Mouse (Mus musculus): Measurements from ENCODE around the gene Pcdh7. TPM values are rescaled to one million over a fixed set of nuclear protein-coding genes. Genes with fewer than 3 reads are reported as not detected.

The Pcdh7 gene
- total RNA-seq, 2 experiments from 2014 or later: 25.3 to 26.9 TPM

DNA sequence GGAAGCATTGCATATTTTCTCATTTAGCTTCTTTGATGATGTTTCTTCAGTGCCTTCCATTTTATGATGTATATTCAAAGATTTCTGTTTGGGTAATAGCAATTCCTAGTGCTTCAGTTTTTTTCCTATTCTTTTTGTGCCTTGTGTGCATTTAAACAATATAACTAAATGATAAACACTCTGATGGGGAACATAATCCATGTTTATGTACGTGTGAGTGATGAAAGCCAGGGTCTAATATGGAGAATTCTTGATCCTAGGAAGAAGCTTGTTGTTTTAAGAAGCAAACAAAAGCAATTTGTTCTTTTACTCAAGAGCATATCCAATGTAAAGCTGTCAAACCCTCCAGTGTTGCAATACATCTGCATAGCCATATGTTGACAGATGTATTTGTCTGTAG is 153.0 kb downstream of the Pcdh7 start:
- no peak for DNase-seq (ENCODE audit: low spot score in 2 of 2)

DNA sequence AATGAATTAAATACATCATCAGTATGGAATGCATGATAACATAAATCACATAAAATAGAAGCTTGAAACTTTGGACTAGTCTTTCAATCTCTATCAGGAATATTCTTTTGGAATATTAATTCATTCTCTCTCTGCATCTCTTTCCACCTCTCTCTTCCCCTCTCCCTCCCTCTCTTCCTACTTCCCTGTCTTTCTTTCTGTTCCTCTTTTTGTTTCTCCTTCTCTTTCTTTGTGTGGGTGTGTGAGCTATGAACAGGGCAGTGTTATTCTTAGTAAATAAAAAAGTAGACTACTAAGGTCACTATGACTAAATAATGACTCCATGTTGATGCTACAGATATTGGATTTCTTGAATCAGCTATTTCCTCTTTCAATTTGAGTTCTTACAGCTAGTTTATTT is 167.2 kb downstream of the Pcdh7 start:
- no peak for DNase-seq (ENCODE audit: low spot score in 2 of 2)

DNA sequence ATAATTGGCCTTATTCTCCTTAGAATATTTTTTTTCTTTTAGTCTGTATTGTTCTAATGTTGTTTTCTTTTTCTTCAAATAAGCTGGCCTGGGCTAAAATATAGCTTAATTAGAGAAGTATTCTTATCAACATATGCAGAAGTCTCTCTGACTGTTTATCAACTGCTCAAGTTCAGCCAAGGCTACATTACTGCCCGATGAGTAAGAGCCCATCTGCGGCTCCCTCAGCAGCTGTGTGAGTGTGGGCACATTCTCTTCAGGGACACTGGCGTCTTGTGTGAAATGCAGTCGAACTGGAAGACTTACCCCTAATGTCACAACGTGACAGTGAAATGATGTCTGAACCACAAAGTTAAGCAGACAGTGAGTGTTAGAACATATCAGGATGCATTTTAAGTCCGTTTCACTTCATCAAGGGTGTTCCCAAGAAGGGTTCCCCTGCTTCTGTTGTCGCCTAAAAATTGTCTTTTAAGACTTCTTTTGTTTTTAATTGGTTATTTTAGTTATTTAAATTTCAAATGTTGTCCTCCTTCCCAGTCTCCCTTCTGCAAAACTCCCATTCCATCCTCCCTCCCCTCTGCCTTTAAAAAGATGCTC is 181.3 kb downstream of the Pcdh7 start:
- no peak for DNase-seq (ENCODE audit: low spot score in 2 of 2)

DNA sequence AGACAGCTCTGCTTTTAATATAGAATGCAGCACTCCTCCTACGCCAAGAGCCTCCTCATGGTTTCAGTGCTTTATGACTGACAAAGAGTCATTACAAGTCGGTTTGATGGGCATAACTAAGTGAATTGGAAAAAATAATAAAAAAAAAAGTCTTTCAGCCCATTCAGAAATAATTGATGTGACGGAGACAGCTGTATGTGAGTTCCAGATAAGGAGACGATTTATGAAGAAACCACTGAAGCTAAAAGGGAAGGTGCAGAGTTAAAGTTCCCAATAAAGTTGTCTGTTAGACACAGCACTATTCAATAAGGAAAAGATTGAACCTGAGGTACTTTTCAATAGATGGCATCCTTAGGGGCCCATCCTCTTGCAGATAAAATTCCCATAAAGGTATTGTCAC is 189.5 kb downstream of the Pcdh7 start:
- DNase-seq (ENCODE audit: low spot score in 2 of 2): no peak

DNA sequence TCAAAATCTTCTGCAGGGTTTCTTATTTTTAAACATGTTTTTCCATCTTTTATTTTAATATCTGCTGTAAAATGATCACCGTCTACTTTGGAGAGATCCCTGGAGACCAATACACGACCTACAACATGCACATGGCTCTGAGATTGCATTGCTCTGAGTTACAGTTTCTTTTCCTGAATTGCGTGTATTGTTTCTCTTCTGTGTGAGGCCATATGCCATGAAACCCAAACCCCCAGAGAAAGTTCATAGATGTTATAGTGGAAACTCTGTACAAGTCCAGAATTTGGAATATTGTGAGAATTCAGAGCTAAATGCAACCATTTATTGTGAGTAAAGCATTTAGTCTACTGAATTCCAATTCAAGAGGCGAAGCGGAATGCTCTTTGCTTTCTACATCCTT is 203.4 kb downstream of the Pcdh7 start:
- no peak for DNase-seq (ENCODE audit: low spot score in 2 of 2)

DNA sequence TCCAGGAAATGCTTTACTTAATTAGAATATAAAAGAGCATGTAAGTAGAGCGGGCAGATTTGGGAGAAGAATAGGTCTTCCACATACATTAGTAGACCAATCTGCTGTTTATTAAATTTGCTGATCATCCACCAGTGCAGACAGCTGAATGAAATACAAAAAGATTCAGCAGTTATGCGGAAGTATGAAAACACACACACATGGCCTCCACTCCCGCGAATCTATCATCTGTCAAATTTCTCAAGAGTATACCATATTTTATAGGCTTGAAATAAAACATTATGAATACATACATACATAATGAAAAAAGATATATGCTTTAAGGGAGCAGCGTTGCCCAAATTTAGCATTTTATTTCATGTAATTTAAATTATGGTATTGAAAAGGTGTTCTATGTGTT is 213.6 kb downstream of the Pcdh7 start:
- no peak for DNase-seq (ENCODE audit: low spot score in 2 of 2)

DNA sequence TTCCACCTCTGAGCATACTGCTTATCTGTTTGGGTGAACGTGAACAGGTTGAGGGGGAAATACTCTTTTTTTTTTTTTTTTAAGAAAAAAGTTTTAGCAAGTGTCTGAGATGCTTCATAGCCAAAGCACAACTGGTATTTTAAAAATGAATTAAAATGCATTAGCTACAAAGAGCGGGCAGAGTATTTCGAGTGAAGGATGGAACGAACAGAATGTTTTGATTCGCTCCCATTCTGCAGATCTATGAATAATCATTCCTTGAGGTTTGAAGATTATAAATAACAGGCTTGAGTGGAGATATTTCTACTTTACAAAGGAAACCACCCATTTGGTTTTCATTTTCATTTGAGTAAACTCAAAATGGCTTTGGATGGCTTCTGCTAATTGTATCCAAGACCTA is 214.0 kb downstream of the Pcdh7 start:
- no peak for DNase-seq (ENCODE audit: low spot score in 2 of 2)

DNA sequence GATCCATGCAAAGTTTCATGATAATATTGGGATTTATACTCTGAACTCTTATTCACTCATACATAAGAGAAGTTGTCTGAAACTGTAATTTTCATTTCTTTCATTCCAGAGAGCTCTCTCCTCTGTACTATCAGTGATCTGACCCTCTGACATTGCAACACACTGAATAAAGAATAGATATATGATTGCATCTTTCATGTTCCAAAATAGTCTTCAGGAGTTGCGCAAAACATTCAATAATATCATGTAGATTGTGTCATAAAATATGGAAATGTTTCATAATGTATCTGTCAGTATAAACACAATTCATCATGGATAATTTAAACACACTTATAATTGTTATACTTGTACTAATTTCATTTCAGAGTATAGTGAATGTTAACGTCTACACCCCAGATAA is 216.9 kb downstream of the Pcdh7 start:
- no peak for DNase-seq (ENCODE audit: low spot score in 2 of 2)

DNA sequence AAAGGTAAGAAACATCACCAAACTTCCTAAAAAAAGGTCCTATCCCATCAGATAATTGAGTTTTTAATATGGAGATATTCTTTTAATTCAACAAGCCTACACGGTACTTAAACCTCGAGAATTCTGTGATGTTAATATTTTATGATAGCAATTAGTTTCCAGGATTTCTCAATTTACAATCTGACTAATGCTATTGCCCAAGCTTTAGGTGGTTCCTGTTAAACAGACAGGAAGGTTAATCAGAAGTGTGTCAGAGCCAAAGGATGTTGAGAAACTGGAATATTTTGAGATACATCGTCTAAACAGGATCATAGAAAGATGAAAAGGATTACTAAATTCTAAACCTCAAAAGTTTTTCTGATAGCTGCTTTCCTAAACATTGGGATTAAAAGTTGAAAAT is 222.7 kb downstream of the Pcdh7 start:
- DNase-seq (ENCODE audit: low spot score in 2 of 2): no peak

DNA sequence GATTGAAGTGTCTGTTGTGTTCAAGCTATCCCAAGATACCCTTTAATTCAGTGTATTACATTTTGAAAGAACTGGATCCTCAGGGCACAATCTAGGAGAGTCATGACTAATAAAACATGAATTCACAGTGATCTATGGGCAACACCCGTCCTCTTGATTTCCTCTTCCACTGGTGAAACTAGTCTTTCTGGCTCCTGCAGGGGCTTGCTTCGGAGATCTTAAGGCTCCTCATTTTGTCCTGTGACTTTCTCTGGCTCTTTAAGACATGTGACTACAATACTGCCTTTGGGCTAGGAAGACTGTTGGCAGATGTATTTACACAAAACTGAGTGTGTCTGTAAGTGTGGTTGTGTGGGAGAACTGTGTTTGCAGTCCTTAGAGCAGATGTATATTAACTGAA is 225.4 kb downstream of the Pcdh7 start:
- no peak for DNase-seq (ENCODE audit: low spot score in 2 of 2)

DNA sequence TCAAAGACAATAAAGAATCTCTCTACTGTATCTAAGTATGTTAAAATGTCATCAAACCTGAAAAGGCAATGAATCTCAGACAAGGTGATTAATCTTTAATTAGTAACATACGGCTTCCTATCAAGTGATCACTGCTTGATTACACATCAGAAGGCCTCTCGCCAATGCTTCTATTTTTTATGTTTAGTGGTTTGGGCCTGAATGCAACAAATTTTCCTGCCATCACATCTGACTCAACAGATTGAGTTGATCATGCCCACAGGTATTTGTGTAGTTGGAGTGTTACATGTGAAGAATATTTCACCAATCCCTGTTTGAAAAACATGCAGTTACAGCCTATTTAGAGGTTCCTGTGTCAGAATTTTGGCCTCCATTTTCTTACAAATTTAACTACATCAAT is 225.8 kb downstream of the Pcdh7 start:
- no peak for DNase-seq (ENCODE audit: low spot score in 2 of 2)

DNA sequence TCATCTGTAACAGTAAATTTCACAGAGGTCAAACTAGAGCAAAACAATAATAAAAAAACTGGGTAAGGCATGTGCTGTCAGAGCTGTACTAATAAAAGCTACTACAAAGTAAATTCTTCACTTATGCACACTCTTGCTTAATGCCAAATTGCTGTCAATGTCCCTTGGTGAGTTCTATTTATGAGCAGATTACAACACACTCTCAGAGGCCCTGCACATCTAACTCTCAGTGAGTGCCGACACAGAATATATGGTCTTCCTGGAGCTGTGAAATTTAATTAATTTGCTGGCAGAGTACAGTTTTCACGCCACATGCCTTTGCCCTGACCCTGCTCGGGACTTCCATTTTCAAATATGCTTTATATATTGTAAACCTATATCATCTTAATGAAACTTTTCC is 227.7 kb downstream of the Pcdh7 start:
- DNase-seq (ENCODE audit: low spot score in 2 of 2): no peak

DNA sequence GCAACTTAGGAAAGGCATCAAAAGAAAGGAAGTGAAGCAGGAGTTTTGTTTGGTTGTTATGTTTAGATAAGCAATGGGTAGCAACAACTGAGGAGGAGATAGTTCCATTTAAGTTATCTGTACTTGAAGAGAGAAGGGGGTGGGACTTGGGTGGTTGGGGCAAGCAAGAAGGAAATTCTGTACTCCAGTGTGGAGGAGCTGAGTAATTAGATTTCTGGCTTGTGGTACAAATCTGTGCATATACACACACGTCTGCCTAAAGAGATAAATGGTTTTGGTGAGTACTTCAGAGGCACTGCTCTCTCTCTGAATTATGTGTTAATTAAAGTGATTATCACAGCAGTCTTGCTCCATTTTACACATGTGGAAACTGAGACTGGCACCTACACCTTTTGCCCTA is 241.6 kb downstream of the Pcdh7 start:
- no peak for DNase-seq (ENCODE audit: low spot score in 2 of 2)

DNA sequence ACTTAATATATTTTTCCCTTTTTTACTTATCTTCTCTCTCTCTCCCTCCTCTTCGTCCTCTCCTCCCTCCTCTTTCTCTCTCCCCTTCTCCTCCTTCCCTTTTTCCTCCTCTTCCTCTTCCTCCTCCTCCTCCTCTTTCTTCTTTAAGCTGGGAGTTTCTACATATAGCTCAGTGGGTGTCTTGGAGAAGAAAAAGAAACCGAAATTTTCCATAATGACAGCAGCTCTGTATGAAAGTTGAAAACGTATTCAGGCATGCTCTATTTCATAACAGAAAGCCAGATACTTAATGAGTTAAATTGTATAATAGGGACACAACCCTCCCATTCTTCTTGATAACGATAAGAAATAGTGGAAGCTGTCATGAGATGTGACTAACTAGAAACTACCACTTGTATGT is 246.0 kb downstream of the Pcdh7 start:
- no peak for DNase-seq (ENCODE audit: low spot score in 2 of 2)

DNA sequence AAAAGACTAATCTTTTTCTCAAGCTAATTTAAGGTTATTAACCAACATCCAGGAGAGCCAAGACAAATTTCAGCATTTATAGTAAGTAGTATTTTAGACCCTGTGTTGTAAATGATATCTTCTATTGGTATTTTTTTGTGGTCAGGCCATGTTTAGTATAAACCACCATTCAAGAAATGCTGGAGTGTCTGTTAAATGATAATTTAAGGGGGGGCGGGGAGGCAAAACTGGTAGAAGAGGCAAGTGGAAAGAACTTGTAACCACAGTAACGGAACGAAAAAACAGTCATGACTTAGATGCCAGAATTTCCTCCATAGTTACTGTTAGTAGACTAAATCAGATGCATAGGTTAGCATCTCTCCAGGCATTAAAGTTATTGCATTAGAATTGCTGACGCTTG is 246.4 kb downstream of the Pcdh7 start:
- no peak for DNase-seq (ENCODE audit: low spot score in 2 of 2)

DNA sequence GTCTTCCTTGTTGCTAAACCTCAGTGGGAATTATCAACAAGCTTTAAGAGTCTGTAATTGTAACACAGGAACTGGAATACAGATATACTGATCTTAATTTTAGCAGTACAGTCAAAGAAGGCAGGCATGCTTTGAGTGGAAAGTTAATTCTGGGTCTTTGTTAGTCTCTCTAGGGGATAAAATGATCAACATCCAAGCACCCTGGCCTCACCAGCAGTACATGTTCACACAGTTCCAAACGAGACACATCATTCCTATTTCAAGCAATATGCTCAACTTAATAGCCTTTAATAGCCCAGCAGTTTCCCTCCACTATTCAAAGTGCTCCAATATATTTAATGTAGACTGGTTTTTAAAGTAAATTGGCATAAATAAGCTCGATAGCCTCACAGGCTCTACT is 275.8 kb downstream of the Pcdh7 start:
- no peak for DNase-seq (ENCODE audit: low spot score in 2 of 2)

DNA sequence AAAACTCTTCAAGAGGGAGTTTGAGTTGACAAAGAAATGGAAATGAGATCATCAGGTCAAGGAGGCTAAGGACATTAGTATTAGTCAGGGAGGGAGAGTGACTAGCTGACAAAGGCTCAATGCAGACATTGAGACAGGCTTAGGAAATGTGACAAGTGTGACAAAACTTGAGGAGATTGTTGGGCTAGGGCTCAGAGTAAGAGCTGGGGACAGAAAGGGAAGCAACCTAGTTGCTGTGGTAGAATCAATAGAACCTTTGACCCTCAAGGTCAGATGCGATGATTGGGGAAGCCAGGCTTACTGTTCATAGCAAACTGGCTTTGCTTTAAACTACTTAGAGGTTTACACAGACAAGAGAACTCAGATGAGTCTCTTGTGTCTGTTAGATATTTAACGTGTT is 303.6 kb downstream of the Pcdh7 start:
- DNase-seq (ENCODE audit: low spot score in 2 of 2): no peak

DNA sequence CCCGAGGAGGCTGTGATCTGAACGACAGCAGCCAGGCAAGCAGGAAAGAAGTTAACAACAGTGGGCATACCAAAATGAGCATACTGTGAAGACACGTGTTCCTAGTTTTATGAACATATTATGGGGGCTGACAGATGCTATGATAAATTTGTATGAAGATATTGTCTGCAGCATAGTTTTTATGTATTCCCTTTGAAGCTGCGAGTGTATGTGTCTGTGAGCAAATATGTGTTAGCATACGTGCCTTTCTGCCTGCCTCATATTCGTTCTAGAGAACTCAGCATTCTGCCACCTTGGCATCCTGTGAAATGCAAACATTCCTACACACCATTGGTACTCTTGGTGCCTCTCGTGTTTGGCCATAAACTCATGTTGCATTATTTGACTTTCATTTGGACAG is 307.4 kb downstream of the Pcdh7 start:
- no peak for DNase-seq (ENCODE audit: low spot score in 2 of 2)

DNA sequence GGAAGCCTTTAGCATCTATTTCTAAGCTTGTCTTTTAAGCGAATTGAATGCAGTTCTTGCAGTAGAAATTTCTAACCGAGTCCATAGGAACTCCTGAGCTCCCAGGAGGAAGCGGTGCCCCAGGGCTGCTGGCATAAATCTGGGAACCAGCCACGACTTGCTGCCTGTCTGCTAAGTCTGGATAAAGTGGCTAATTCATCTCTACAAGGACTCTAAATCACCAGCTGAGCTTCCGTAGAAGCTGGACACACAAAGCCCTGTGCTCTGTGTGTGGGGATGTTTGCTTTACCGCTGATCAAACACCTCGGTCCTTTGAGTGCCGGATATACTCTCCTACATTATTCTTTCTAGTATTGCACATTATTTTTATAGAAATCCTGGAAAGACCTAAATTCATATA is 308.0 kb downstream of the Pcdh7 start:
- DNase-seq (ENCODE audit: low spot score in 2 of 2): no peak

DNA sequence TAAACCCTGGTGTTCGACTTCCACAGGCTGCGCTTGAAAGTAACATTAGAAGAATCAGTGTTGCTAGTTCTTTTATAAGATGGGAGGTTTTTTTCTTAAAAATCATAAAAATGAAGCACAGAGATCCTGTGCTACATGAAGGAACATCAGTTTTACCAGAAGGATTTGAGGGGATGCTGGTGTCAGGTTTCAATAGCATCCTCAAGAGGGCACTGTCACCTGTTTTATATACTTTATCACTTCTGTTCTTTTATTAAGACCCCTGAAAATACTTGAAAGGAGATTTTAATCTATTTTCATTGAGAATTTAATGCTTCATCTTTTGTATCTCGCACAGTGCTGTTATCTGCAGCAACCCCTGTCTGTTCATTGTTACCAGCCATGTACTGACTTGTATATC is 322.1 kb downstream of the Pcdh7 start:
- no peak for DNase-seq (ENCODE audit: low spot score in 2 of 2)

DNA sequence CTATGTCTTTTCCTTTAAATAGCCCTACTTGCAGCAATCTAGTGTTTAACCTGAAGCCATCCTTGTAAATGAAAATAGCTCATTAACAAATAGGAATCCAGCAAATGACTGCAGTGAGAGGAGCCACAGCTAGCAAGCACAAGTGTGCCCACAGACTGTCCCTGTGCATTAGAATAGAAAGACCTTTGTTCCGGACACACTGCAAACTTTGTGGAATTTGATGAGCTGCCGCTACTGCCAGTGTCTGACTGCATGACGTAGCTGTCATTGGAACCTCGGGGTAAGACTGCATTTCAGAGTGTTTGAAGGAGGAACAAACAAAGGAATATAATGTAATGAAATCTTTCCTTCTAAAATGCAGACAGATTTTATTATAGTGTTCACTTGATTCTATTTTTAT is 326.4 kb downstream of the Pcdh7 start:
- no peak for DNase-seq (ENCODE audit: low spot score in 2 of 2)

DNA sequence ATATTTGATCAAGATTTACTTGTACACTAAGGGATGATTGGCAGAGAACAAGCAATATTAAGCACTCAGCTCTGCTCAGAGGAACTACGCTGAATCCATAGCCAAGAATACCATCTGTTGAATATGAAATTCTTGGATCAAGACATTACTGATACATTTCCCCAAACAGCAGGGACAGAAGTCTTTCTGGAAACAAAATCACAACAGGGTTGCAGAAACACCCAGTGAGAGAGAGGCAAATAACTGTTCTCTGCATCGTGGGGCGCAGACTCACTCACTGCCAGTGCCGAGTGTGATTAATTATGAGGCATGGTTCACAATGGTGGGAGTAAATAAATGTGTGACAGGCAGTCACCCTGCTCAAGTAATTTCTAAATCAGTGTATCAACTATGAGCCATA is 363.3 kb downstream of the Pcdh7 start:
- no peak for DNase-seq (ENCODE audit: low spot score in 2 of 2)

DNA sequence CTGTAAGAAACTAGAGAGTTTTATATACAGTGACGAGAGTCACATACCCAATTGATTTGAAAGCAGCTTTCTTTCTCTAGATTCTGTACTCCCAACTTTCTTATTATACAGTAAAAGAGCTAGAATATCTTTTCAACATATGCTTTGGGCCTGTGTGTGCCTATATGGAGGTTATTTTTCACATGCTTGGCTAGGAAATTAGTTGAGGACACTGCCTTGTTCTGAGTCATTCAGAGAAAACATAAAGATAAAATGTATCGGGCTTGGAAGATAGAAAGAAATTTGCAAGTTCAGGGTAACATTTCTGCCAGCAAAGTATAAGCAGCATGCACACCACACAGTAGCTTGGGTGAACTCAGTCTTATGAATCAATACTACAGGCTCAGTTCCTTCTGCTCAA is 364.5 kb downstream of the Pcdh7 start:
- no peak for DNase-seq (ENCODE audit: low spot score in 2 of 2)

DNA sequence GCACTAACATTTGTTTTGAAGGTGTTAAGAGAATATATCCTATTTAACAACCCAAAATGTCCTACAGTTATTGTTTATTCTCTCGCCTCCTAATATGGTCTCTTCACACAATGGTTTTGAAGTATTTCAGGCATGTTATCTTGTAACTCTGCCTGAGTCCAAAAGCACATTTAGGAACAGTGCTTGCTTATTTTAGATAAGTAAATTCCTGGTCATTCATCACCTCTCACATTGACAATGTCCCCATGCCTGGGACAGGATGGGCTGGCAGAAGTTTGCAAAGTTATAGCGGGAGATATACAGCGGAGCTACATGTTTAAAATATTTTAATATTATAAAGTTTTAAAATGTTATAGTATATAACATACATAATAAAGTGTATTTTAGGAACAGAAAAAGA is 365.3 kb downstream of the Pcdh7 start:
- DNase-seq (ENCODE audit: low spot score in 2 of 2): no peak
